Mouse (Mus musculus): ENCODE data around the gene Taf1b. TPM values are rescaled to one million over a fixed set of nuclear protein-coding genes. Genes with fewer than 3 reads are reported as not detected.
"Not testable (repeated sequence)": the region's sequence is repeated elsewhere in the genome, so short reads cannot be mapped to it uniquely, and the experiment has no call there.

The Taf1b gene
- polyA plus RNA-seq (2012; rRNA removed) (3.0 and 4.7 TPM in 2 replicates), polyA plus RNA-seq (2014; fragmentation: Nextera tagmentation; extraction: Ambion mirVana) (9.3 TPM in 2 replicates)

GRCm38 (mm10) chr12:24498150-24498840, at the start of gene Taf1b:
Gene Taf1b, plus strand, starts transcription at chr12:24498359.
- Histone ChIP-seq H3K9ac (replicated peaks) (peak within 1 kb of the TSS; percentile 64), H3K27me3 (ENCODE audit: control insufficient read depth, insufficient read depth, low read length) (no peaks in the 10 kb centered on the region), H3K4me3 (ENCODE audit: insufficient read depth in 1 of 2, low read depth in 2 of 2, low read length in 2 of 2) (peak within 1 kb of the TSS; percentile 64 to 98), H3K4me2 (ENCODE audit: low read depth) (peak within 1 kb of the TSS; percentile 55), H3K27ac (no peak within 1 kb of the TSS), H3K9me3 (ENCODE audit: control insufficient read depth, low read length) (no peaks in the 10 kb centered on the region), H3K4me1 (replicated peaks; ENCODE audit: control insufficient read depth in 2 of 2, insufficient read depth in 2 of 2, low read length in 1 of 2) (peaks cover 0 to 3% of the 10 kb centered on the region in 2 experiments; a peak in 2 of 4 replicates), H3K36me3 (replicated peaks; ENCODE audit: control insufficient read depth, insufficient read depth, low read depth) (no peaks in the 10 kb centered on the region)
- ATAC-seq (ENCODE audit: insufficient read depth), result peak; percentile 93
- DNase-seq (ENCODE audit: low read depth in 3 of 3, low spot score in 3 of 3), result peak; percentile 60 to 61 (median 61)
- 8% methylated on average over 31 of the region's 31 CpGs for WGBS (ENCODE audit: insufficient replicate concordance)
- TF ChIP-seq EP300 (IDR thresholded peaks at IDR 0.05; ENCODE audit: low read depth) (no peak), CTCF (IDR thresholded peaks at IDR 0.05; ENCODE audit: low read depth) (peak; percentile 20)

GRCm38 (mm10) chr12:24460406-24460805, 37.8 kb upstream of the Taf1b start:
- DNase-seq (ENCODE audit: low read depth in 3 of 3, low spot score in 3 of 3), result no peak
- no peaks in the 10 kb centered on the region for H3K36me3 ChIP-seq (replicated peaks; ENCODE audit: control insufficient read depth, insufficient read depth, low read depth)
- H3K9ac ChIP-seq (replicated peaks), result no peak overlapping the region
- no peak overlapping the region for H3K27ac ChIP-seq
- H3K4me1 ChIP-seq (replicated peaks; ENCODE audit: control insufficient read depth in 2 of 2, insufficient read depth in 2 of 2, low read length in 1 of 2), result no peaks in the 10 kb centered on the region
- TF ChIP-seq CTCF (IDR thresholded peaks at IDR 0.05; ENCODE audit: low read depth) (no peak), EP300 (IDR thresholded peaks at IDR 0.05; ENCODE audit: low read depth) (no peak)
- no peak for ATAC-seq (ENCODE audit: insufficient read depth)
- WGBS (ENCODE audit: insufficient replicate concordance), result 66% methylated on average over 10 of the region's 10 CpGs
- H3K9me3 ChIP-seq (ENCODE audit: control insufficient read depth, low read length), result no peaks in the 10 kb centered on the region
- no peak overlapping the region for H3K4me2 ChIP-seq (ENCODE audit: low read depth)
- no peak overlapping the region for H3K4me3 ChIP-seq (ENCODE audit: insufficient read depth in 1 of 2, low read depth in 2 of 2, low read length in 2 of 2)
- H3K27me3 ChIP-seq (ENCODE audit: control insufficient read depth, insufficient read depth, low read length), result no peaks in the 10 kb centered on the region

- H3K4me3 ChIP-seq (ENCODE audit: insufficient read depth in 1 of 2, low read depth in 2 of 2, low read length in 2 of 2); H3K4me2 ChIP-seq (ENCODE audit: low read depth); H3K9me3 ChIP-seq (ENCODE audit: control insufficient read depth, low read length); H3K4me1 ChIP-seq (replicated peaks; ENCODE audit: control insufficient read depth in 2 of 2, insufficient read depth in 2 of 2, low read length in 1 of 2); ATAC-seq (ENCODE audit: insufficient read depth); H3K36me3 ChIP-seq (replicated peaks; ENCODE audit: control insufficient read depth, insufficient read depth, low read depth); H3K27ac ChIP-seq; H3K9ac ChIP-seq (replicated peaks); H3K27me3 ChIP-seq (ENCODE audit: control insufficient read depth, insufficient read depth, low read length); DNase-seq (ENCODE audit: low read depth in 3 of 3, low spot score in 3 of 3): not testable (repeated sequence)
- peak; percentile 84 for TF ChIP-seq CTCF (IDR thresholded peaks at IDR 0.05; ENCODE audit: low read depth)
- WGBS (ENCODE audit: insufficient replicate concordance), result 25% methylated on average over 4 of the region's 4 CpGs
Observed at GRCm38 (mm10) chr12:24462121-24462520, 36.0 kb upstream of the Taf1b start.

- not testable (repeated sequence) for H3K27ac ChIP-seq; H3K27me3 ChIP-seq (ENCODE audit: control insufficient read depth, insufficient read depth, low read length); ATAC-seq (ENCODE audit: insufficient read depth); H3K4me2 ChIP-seq (ENCODE audit: low read depth); H3K4me3 ChIP-seq (ENCODE audit: insufficient read depth in 1 of 2, low read depth in 2 of 2, low read length in 2 of 2); H3K9ac ChIP-seq (replicated peaks); DNase-seq (ENCODE audit: low read depth in 3 of 3, low spot score in 3 of 3); H3K36me3 ChIP-seq (replicated peaks; ENCODE audit: control insufficient read depth, insufficient read depth, low read depth); H3K9me3 ChIP-seq (ENCODE audit: control insufficient read depth, low read length); H3K4me1 ChIP-seq (replicated peaks; ENCODE audit: control insufficient read depth in 2 of 2, insufficient read depth in 2 of 2, low read length in 1 of 2)
- 55% methylated on average over 5 of the region's 6 CpGs for WGBS (ENCODE audit: insufficient replicate concordance)
Observed at GRCm38 (mm10) chr12:24463490-24463889, 34.7 kb upstream of the Taf1b start.

- no peaks in the 10 kb centered on the region for H3K4me1 ChIP-seq (replicated peaks; ENCODE audit: control insufficient read depth in 2 of 2, insufficient read depth in 2 of 2, low read length in 1 of 2)
- H3K27me3 ChIP-seq (ENCODE audit: control insufficient read depth, insufficient read depth, low read length), result no peaks in the 10 kb centered on the region
- WGBS (ENCODE audit: insufficient replicate concordance), result 80% methylated on average over 2 of the region's 2 CpGs
- H3K4me2 ChIP-seq (ENCODE audit: low read depth), result no peak overlapping the region
- no peak overlapping the region for H3K27ac ChIP-seq
- H3K4me3 ChIP-seq (ENCODE audit: insufficient read depth in 1 of 2, low read depth in 2 of 2, low read length in 2 of 2), result no peak overlapping the region
- H3K36me3 ChIP-seq (replicated peaks; ENCODE audit: control insufficient read depth, insufficient read depth, low read depth), result no peaks in the 10 kb centered on the region
- no peak for TF ChIP-seq CTCF (IDR thresholded peaks at IDR 0.05; ENCODE audit: low read depth)
- no peak for TF ChIP-seq EP300 (IDR thresholded peaks at IDR 0.05; ENCODE audit: low read depth)
- H3K9ac ChIP-seq (replicated peaks), result no peak overlapping the region
- no peaks in the 10 kb centered on the region for H3K9me3 ChIP-seq (ENCODE audit: control insufficient read depth, low read length)
- DNase-seq (ENCODE audit: low read depth in 3 of 3, low spot score in 3 of 3) (no peak), ATAC-seq (ENCODE audit: insufficient read depth) (no peak)
Observed at GRCm38 (mm10) chr12:24468966-24469365, 29.2 kb upstream of the Taf1b start.

Measured in liver, embryonic 14.5 days (tissue).